Mouse (Mus musculus): ENCODE data around the gene Tmem202.

Gene Tmem202

DNA sequence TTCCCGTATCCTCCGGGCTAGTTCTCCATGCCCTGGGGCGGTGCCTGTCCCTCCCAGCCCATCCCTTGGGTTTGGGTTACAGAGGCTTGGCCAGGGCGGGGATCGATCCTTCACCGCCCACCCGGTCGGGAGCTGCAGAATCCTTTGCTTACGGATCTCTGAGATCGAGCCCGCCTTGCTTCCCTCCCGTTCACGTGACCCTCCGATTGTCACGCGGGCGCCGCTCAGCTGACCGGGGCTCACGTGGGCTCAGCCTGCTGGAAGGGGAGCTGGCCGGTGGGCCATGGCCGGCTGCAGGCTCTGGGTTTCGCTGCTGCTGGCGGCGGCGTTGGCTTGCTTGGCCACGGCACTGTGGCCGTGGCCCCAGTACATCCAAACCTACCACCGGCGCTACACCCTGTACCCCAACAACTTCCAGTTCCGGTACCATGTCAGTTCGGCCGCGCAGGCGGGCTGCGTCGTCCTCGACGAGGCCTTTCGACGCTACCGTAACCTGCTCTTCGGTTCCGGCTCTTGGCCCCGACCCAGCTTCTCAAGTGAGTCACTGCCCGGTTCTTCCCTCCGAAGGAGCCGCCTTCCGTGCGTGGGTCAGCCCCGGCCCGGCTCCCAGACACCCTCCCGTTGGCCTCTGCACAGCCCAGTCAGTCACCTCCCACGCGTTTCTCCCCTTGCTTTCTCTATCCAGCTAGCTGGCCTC is at the start of gene Tmem202, which contains the start of gene Hexa:
Tmem202 (minus strand) TSS at position 407 of the 697 bp plus-strand sequence.
Hexa (plus strand) TSS at position 100 of the 697 bp plus-strand sequence.
- DNase-seq = peak; percentile 81 to 90

DNA sequence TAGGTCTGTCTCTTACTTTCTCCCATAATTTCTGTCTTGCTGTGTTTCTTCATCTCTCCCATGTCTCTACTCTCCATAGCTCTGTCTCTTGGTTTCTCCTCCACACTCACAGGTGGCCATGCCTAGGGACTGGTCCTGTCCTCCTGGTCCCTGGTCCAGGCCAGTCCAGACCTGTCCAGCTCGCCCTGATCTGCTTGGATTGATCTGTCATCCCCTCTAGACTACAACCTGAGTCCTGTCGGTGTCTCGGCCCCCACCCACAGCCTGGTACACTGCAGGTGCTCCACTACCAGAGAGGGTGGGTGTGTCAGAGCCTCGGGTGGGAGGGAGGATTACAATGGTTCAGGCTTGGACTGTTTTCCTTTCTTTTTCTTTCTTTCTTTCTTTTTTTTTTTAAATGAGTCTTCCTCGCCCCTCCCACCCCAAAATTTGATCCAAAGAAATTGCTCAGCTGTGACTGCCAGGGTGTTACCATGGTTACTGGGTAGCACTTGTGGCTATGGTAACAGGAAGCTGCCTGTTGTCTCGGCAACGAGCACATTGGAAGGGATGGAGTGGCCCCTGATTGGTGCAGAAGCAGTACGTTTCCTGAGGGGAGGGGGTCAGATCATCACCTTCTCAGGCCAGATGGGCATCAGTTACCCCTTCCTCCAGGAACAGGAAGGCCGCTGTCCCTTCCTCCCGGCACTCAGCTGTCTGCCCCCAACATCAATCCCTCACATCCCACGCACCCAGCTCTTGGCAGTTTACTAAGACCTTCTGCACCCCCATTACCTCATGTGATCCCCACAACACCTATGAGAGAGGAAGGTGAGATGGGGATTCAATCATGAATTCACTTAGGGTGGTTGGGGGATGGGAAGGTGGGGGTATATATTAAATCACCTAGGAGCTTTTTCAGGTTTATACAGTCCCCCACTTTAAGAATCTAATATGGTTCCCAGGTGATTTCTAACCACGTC is 49.3 kb upstream of the Tmem202 start:
- DNase-seq = no peak

DNA sequence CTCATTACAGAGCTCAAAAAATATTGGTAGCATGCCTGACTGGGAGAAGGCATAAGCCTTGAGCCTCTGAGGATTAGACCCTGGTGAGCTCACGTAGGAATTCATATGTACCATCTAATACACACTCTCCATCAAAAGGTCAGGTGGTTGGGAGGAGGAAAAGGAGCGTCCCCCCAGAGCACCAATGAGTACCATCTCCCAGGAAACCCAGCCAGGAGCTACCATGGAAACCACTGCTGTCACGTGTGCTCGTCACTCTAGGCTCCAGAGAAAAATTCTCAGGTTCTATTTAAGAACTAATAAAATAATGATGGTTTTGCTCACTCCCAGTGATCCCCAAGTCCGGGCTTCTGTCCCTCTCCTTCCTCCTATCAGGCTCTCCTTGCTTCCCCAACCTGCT is 48.6 kb upstream of the Tmem202 start:
- DNase-seq = no peak

DNA sequence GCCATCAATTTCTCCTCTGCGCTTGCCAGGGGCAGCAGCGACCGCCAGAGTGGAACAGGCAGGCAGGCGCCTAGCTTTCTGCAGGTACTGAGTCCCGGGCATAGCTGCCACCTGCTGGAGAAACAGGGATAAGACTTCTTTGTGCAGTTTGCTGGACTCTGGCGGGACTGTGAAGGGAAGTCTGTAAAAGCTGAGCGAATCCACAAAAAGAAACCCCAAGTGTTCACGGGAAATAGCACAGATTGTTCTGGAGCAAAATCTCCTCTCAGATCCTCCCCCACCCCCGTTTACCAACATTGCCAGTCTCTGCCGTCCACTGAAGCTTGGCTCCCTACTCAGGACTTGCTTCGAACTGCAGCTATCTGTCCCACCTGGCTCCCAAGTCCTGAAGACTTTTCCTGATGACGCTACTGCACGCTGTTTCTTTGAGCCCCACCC is 45.2 kb upstream of the Tmem202 start:
- peak; percentile 75 to 76 for DNase-seq

DNA sequence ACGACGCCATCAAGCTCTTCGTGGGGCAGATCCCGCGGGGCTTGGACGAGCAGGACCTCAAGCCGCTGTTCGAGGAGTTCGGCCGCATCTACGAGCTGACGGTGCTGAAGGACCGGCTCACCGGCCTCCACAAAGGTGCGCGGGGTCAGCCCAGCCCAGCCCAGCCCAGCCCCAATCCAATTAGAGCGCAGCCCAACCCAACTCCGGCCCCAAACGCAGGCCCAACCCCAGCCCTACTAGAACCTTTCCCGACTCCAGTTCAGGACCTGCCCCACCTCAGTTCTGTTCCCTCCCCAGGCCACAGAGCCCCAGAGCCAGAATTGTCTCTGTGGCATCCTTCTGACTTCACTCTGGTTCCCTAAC is 38.8 kb upstream of the Tmem202 start:
- DNase-seq = no peak

DNA sequence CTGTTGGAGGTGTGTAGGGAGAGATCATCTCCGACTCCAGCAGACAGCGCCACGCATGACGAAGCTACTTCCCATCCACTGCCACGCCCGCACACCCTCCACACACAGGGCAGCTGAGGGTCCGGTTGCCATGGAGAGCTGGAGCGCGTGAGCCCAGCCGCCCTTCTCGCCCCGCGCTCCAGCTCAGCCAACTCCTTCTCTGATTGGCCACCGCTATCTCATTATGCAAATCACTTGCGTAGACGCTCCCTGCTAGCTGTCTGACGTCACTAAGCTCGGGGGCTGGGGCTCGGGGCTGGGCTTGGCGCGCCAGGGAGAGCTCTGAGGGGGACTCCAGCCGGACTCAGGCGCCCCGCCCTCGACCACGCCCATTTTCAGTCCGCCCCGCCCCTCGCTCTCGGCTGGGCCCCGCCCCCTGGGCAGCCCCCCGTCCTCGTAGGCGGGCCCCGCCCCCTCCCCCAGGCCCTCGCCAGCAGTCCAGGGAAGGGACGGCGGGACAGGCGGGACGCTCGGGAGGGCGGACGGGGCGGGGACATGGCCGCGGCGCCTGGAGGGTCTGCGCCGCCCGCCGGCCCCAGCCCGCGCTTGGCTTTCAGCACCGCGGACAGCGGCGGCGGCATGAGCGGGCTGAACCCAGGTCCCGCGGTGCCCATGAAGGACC is 38.3 kb upstream of the Tmem202 start, which contains the start of gene Celf6:
Celf6 (plus strand) TSS at position 74 of the 661 bp plus-strand sequence.
- DNase-seq = peak; percentile 73 to 84

DNA sequence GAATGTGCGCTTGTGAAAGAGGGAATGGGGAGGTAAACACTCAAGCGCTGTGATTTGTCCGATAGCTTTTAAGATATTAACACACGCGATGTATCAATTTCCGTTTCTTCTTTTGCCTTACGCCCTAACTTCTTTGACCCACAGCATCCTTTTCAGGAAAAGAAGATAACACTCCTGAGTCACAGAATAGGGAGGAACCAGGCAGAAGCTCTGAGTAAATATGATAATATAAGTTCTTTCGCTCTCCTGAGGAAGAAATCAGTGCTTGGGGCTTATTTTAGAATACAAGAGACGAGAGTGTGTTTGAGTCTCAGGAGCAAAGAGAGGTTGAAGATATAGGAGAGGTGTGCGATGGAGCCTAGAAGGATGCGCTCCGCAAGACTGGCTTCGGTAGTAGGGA is 37.8 kb upstream of the Tmem202 start:
- DNase-seq = no peak

DNA sequence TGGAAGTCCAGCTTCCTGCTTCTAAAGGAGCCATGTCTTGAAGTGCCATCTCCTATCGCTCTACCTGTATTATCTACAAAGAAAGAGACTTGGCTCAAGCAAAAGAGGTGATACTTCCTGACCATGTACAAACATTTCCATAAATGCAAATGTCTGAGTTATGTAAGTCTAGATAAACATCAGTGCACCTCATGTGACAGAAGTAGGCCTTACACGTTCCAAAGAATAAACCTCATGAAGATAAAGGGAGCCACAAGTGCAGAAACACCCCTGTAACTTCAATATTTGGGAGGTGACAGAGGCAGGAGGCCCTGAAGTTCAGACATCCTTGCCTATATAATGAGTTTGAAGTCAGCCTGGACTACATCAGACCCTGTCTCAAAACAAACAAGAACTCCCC is 32.2 kb upstream of the Tmem202 start:
- no peak for DNase-seq

DNA sequence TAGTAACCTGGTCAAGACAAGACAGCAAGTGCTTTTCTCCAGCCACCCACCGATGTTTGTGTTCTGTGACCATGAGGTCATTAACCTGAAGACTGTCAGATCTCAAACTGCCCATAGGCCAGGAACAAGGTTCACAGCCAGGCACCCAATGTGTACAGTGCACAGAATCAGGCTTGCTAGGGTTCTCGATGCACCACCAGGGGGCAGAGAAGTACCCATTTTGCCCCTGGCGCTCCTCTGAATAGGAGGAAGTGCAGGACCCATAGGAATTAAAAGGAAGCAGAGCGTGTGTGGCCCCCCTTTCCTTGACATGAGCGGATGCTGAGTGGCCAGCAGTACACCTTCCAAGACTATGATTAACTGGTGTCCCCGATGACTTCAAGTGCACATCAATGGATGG is 27.5 kb upstream of the Tmem202 start:
- DNase-seq = peak; percentile 73 to 78

DNA sequence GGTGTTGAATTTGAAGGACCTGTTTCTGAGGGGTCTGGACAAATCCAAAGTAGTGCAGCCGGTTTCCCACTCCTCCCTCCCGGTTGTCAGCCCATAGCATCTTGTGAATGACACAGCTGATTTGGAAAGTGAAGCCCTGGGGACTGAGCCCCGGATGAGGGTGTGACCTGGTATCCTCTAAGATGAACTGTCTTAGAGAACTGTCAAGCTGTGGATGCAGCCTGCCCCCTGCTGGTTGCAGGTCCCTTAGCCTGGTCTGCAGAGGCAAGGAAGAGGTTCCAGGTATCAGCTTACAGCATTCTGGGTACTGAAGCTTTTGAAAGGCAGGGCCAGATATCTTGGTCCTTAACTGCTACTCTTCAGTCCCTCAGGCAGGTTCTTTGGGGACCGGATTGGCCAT is 26.0 kb upstream of the Tmem202 start:
- DNase-seq = peak; percentile 79 to 84

DNA sequence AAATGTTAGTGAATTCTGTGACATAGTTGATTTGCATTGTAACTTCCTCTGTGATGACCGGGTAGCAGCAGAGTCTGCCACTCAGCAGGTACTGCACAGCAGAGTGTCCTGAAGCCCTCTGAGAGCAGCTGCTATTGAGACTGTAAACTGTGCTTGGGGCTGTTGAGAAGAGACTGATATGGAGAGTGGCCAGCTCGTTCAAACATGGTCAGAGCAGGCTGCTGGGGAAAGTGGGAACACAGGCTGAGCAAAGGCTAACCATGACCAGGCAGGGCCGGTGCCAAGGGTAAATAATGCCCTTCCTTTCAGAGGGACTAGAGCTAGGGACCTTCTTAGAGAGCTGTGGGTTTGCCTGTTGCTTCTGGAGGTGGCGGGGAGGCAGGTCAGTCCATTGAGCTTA is 14.1 kb upstream of the Tmem202 start:
- DNase-seq = no peak

DNA sequence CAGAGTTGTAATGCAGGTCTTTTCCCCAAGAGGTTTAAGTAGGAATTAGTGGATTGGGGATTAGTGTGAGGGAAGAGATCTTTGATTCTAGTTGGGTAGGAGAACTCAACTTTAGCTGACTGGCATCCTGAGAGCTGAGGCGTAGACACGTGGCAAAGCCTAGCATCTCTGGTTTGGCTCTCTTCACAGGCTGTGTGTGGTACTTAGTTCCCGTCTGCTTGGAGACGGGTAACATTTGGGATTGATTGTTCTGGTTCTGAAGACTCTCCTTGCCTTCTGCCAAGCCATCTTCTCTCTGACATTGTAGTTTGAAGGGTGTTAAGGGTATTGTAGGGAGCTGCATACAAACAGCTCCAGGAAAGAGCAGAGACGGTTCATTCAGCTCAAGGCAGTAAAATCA is 13.0 kb upstream of the Tmem202 start:
- DNase-seq = no peak

DNA sequence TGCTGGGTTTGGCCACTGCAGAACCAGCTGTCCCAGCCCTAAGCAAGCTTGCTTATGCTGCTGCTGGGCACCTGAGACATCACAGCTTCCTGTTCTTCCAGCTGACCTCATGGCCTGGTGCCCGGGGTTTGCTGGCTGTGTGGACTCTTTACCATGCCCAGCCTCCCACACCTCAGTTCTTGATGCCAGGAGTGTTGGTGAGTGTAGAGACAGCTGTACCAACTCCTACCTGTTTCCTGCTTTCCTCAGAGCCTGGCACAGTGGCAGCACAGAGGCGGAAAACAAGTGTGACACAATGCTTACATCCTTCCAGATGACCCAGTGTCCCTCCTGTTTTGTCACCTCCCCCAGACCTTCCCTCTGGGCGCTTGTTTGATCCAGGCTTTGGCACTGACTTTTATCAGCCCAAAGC is 12.0 kb upstream of the Tmem202 start:
- DNase-seq = peak; percentile 56 to 71

DNA sequence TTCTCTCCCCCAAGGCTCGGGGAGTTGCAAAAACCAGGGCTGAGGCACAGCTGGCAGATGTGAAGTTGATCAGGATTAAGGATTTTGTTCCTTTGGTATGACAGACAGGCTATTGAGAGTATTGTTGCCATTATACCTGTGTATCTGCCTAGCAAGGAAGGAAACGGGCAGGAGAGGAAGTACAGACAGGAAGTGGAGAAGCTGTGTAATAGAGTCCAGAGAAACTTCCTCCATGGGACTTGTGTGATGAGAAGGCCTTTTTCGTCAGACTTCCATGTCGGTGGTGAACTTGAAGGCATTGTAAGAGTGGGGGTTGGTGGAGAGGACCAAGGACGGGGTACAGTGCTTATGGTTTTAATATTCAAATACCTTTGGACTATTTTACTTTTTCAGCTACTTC is 11.4 kb upstream of the Tmem202 start:
- no peak for DNase-seq

DNA sequence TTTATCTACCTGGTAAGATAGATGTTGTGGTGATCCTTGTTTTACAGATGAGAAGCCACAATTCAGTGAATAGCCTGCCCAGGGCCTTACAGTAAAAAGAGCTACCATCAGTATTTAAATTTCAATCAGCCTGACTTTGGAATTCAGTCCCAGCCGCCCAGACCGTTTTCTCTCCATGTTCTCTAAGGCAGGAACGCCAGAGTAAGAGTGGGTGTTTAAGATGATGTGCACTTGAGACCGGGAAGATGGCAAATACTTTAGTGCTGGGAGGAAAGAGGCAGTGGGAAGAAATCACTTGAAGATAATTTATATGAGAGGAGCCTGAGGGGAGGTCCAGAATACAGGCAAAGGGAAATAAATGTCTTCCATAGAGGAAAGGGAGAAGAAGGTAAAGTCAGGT is 10.4 kb upstream of the Tmem202 start:
- DNase-seq = no peak

DNA sequence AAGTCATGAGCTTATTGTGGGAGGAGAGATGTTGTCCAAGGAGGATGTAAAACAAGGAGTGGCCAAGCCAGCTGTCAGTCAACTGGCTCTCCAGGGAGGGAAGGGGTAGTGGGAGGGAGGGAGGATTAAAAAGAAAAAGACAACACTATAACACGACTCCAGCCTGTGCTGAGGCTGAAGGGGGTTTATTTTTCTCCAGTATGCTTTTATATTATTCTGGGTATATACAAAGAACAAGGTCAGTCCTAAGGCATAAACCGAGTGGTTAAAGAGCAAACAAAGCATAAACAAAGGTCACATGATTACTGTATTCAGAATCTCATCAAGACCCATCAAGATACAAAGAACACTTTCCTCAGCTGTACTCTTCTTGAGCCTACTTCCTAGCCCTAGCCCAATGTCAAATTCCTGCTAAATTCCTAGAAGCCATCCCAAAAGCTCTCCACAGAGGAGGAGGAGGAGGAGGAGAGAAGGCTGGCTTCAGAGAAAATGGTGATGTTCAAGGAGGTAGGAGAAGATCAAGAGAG is 9.4 kb upstream of the Tmem202 start:
- DNase-seq = no peak

DNA sequence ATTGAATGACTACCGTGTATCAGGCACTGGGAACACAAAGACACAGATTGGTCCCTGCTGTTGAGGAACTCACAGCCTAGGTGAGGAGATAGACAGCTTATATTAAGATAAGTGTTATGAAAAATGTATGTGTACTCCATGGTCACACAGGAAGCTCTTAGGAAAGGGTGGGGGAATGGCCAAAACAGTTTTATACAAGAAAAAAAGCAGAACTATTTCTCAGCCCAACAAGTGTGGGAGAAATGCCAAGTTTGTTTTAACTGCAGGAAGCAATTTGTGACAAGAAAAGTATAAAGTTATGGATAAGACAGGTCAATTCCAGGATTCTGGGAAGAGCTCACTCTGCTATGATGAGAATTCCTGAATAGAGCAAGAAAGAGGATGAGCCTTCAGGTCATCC is 8.2 kb upstream of the Tmem202 start:
- DNase-seq = no peak

DNA sequence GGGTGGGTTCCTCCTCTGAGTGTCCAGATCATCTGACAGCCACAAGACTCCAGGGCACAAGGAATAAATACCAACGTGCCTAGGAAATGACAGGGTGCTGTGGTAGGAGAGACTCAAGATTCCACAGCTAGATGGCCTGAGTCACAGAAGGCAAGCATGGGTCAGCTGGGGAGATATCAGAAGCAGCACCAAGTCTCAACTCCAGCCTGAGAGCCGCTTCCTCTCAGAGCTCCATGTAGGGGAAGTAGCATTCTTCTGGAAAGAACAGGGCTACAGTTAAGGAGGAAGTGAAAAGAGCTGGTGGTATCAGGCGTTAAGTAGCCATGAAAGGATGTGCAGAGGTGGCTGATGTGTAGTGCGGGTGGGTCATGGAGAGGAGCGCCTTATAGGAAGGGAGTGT is 5.1 kb upstream of the Tmem202 start:
- DNase-seq = no peak

DNA sequence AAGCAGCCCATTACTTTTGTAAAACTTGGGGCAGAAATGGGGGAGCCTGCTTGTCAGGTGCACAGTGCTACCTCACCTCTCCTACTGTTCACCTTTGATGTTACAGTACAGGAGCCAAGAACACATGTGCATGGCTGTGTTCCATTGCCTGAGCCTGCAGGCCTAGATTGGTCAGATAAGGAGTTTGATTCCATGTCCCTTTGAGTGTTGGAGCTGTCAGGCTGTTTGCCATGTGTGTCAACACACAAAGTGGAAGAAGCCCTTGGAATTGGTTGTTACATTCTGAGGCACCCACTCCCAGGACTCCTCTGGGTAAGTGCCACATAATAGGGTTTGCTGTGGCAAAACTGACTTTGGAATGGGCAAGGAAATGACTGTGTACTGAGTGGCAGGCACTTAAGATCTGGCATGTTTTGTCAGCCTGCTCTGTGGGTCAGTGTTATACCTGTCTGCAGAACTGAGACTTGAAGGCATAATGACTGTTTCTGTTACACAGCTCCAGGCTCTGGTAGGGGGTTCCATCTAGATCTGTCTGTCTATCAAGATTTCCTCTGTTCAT is 3.2 kb upstream of the Tmem202 start:
- DNase-seq = no peak

DNA sequence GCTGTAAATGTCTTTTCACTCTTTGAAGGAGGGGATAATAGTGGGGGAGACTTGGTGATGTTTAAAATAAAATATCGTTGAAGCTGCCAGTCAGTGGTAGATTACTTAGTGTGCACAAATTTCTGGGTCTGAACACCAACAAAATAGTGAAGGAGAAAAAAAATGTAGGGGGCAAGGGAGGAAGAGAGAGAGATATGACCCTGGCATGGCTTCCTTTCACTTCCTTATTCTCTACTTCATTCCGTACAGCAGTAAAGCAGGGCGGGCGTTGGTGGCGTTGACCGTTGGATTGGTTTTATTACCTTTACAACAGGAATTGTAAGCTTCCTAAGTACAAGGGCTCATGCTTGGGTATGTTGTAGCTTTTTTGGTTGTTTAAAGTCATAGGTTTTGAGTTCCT is 2.0 kb upstream of the Tmem202 start:
- no peak for DNase-seq

DNA sequence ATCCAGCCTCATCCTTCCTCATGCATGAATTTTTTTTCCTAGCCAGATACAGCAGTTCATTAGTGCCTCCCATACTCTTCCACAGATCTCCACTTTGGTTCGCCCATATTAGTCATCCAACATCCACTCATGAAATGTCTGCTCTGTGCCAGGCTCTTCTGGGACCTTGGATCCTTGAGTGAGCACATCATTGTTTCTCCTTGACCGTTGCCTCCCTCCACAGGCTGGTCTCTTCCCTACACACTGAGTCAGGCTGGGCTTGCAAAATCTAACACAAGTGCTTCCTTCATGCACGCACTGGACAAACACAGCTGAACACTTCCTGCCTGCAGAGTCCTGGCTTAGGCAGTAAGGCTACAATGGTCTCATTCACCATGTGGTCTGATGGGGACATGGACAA is 2.0 kb downstream of the Tmem202 start:
- no peak for DNase-seq

DNA sequence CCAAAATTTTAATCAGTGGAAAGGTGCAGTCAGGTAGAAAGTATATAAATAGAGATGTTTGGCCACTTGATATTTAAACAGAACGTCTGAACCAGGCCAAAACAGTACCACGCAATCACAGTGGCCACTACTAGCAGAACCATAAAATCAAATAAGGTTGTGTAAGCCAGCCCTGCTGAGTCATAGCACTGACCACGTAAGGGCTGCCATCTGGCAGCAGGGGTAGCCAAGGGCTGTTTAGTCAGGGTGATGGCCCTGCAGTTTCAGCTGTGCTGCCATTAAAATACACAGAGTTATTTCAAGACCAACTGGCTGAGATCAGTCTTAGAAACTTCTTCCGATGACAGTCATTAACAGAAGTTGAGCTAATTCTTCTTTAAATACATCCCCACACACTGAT is 5.8 kb downstream of the Tmem202 start:
- no peak for DNase-seq

DNA sequence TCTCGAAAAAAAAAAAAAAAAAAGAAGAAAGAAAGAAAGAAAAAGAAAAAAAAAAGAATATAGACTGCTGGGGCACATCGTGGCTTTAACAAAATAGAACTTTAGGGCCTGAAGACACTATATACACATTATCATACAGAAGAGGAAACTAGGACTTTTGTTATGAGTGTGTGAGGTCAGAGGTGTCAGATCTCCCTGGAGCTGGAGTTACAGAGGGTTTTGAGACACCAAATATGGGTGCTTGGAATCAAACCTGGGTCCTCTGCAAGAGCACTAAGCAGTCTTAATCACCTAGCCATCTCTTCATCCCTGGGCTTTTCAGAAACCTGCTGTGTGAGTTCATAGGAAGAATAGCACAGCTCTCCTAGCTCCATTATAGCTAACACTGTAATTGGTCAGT is 6.2 kb downstream of the Tmem202 start:
- DNase-seq = no peak

Measured in kidney, postnatal 25 days (tissue).